Mouse (Mus musculus): ENCODE data around the gene Necab3. TPM values are rescaled to one million over a fixed set of nuclear protein-coding genes. Genes with fewer than 3 reads are reported as not detected.

Gene Necab3
- polyA plus RNA-seq, 2 experiments = 3.8 to 6.7 TPM

- peaks cover 20% of the 10 kb centered on the region; the same call in 1 of the 2 replicates for H3K36me3 ChIP-seq (ENCODE audit: control insufficient read depth, insufficient read depth, low read length)
- H3K27me3 ChIP-seq (ENCODE audit: control insufficient read depth, insufficient read depth, low read length) = no peaks in the 10 kb centered on the region
- H3K27ac ChIP-seq (replicated peaks; ENCODE audit: low read depth, low read length) = no peak overlapping the region
- WGBS = 49% methylated on average over 5 of the region's 5 CpGs
- peaks cover 29% of the 10 kb centered on the region for H3K4me1 ChIP-seq (ENCODE audit: control insufficient read depth, insufficient read depth, low read length)
- no peak overlapping the region for H3K4me2 ChIP-seq (replicated peaks; ENCODE audit: low read depth, low read length, severe bottlenecking)
- ATAC-seq (ENCODE audit: low FRiP score, low read depth) (no peak), DNase-seq (ENCODE audit: low spot score) (no peak)
- no peak for TF ChIP-seq POLR2A (IDR thresholded peaks at IDR 0.05; ENCODE audit: borderline replicate concordance, extremely low read depth, insufficient read depth, insufficient read length)
- no peak overlapping the region for H3K9ac ChIP-seq (ENCODE audit: low read depth, low read length, severe bottlenecking)
- H3K4me3 ChIP-seq (replicated peaks; ENCODE audit: low read length) = no peak overlapping the region
- H3K9me3 ChIP-seq (ENCODE audit: control insufficient read depth, low read length) = no peaks in the 10 kb centered on the region
Observed at GRCm38 (mm10) chr2:154557184-154557832, 1.4 kb downstream of the Necab3 start.

- Histone ChIP-seq H3K4me2 (replicated peaks; ENCODE audit: low read depth, low read length, severe bottlenecking) (no peak overlapping the region), H3K27me3 (ENCODE audit: control insufficient read depth, insufficient read depth, low read length) (peaks cover 8% of the 10 kb centered on the region), H3K36me3 (ENCODE audit: control insufficient read depth, insufficient read depth, low read length) (peaks cover 3% of the 10 kb centered on the region; the same call in 1 of the 2 replicates), H3K9ac (ENCODE audit: low read depth, low read length, severe bottlenecking) (no peak overlapping the region), H3K4me3 (replicated peaks; ENCODE audit: low read length) (no peak overlapping the region), H3K4me1 (ENCODE audit: control insufficient read depth, insufficient read depth, low read length) (peaks cover 37% of the 10 kb centered on the region), H3K9me3 (ENCODE audit: control insufficient read depth, low read length) (no peaks in the 10 kb centered on the region), H3K27ac (replicated peaks; ENCODE audit: low read depth, low read length) (no peak overlapping the region)
- 96% methylated on average over 5 of the region's 6 CpGs for WGBS
- no peak for ATAC-seq (ENCODE audit: low FRiP score, low read depth)
- no peak for DNase-seq (ENCODE audit: low spot score)
- no peak for TF ChIP-seq POLR2A (IDR thresholded peaks at IDR 0.05; ENCODE audit: borderline replicate concordance, extremely low read depth, insufficient read depth, insufficient read length)
Observed at GRCm38 (mm10) chr2:154555235-154555634, 3.5 kb downstream of the Necab3 start.

DNA sequence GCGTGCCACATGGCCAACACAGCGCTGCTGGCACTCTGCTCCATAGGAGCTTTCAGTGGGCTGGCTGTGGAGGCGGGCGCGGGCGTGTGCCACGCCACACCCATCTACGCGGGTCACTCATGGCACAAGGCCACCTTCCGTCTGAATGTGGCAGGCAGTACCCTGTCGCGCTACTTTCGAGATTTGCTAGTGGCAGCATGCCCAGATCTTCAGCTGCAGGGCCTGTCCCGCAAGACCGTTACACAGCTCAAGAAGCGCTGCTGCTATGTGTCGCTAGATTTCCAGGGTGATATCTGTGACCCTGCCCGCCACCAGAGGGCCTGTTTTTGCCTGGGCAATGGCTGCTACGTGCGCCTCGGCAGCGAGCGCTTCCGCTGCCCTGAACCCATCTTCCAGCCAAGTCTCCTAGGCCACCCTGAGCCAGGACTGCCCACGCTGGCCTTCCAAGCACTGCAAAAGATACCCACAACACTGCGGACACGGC, 6.2 kb downstream of the Necab3 start:
- Histone ChIP-seq H3K36me3 (ENCODE audit: control insufficient read depth, insufficient read depth, low read length) (no peaks in the 10 kb centered on the region), H3K27me3 (ENCODE audit: control insufficient read depth, insufficient read depth, low read length) (peaks cover 15% of the 10 kb centered on the region), H3K4me1 (ENCODE audit: control insufficient read depth, insufficient read depth, low read length) (peaks cover 26% of the 10 kb centered on the region), H3K9me3 (ENCODE audit: control insufficient read depth, low read length) (no peaks in the 10 kb centered on the region), H3K4me3 (replicated peaks; ENCODE audit: low read length) (peak overlapping the region; percentile 8; the same call in 1 of the 2 replicates), H3K9ac (ENCODE audit: low read depth, low read length, severe bottlenecking) (peak overlapping the region; percentile 21; the same call in 1 of the 2 replicates), H3K27ac (replicated peaks; ENCODE audit: low read depth, low read length) (no peak overlapping the region), H3K4me2 (replicated peaks; ENCODE audit: low read depth, low read length, severe bottlenecking) (peak overlapping the region; percentile 41)
- no peak for TF ChIP-seq POLR2A (IDR thresholded peaks at IDR 0.05; ENCODE audit: borderline replicate concordance, extremely low read depth, insufficient read depth, insufficient read length)
- DNase-seq (ENCODE audit: low spot score) (peak; percentile 52), ATAC-seq (ENCODE audit: low FRiP score, low read depth) (peak; percentile 42)
- WGBS = 19% methylated on average over 27 of the region's 27 CpGs

GRCm38 (mm10) chr2:154551927-154552326, 6.8 kb downstream of the Necab3 start:
- no peaks in the 10 kb centered on the region for H3K9me3 ChIP-seq (ENCODE audit: control insufficient read depth, low read length)
- no peak for DNase-seq (ENCODE audit: low spot score)
- peaks cover 15% of the 10 kb centered on the region for H3K27me3 ChIP-seq (ENCODE audit: control insufficient read depth, insufficient read depth, low read length)
- peak overlapping the region; percentile 21; the same call in 1 of the 2 replicates for H3K9ac ChIP-seq (ENCODE audit: low read depth, low read length, severe bottlenecking)
- peak overlapping the region; percentile 41 for H3K4me2 ChIP-seq (replicated peaks; ENCODE audit: low read depth, low read length, severe bottlenecking)
- no peaks in the 10 kb centered on the region for H3K36me3 ChIP-seq (ENCODE audit: control insufficient read depth, insufficient read depth, low read length)
- H3K4me1 ChIP-seq (ENCODE audit: control insufficient read depth, insufficient read depth, low read length) = peaks cover 21% of the 10 kb centered on the region
- TF ChIP-seq POLR2A (IDR thresholded peaks at IDR 0.05; ENCODE audit: borderline replicate concordance, extremely low read depth, insufficient read depth, insufficient read length) = no peak
- no peak for ATAC-seq (ENCODE audit: low FRiP score, low read depth)
- H3K4me3 ChIP-seq (replicated peaks; ENCODE audit: low read length) = peak overlapping the region; percentile 8; the same call in 1 of the 2 replicates
- H3K27ac ChIP-seq (replicated peaks; ENCODE audit: low read depth, low read length) = no peak overlapping the region
- 29% methylated on average over 21 of the region's 21 CpGs for WGBS

DNA sequence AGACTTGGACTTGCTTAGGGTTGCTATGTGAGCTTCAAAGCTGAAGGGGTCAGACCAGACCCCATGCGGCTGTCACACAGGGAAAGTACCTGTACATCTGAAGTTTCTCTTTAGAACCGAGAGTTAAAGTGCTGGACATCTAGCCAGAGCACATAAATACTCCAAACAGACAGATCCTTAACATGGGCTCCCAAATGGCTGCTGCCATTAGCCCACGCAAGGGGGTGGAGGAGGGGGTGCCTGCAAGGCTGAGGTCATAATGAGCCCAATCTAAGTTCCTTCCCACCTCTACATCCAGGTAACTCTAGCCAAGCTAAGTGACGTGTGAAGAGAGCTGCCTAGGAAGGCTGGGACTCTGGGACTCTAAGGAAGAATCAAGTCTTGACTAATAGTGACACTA, 7.2 kb downstream of the Necab3 start, which contains the start of gene Actl10:
Gene Actl10, plus strand, starts transcription at position 301 of the 400 bp plus-strand sequence.
- no peak for TF ChIP-seq POLR2A (IDR thresholded peaks at IDR 0.05; ENCODE audit: borderline replicate concordance, extremely low read depth, insufficient read depth, insufficient read length)
- Histone ChIP-seq H3K4me1 (ENCODE audit: control insufficient read depth, insufficient read depth, low read length) (peaks cover 19% of the 10 kb centered on the region), H3K4me2 (replicated peaks; ENCODE audit: low read depth, low read length, severe bottlenecking) (peak within 1 kb of the TSS; percentile 41), H3K27me3 (ENCODE audit: control insufficient read depth, insufficient read depth, low read length) (peaks cover 15% of the 10 kb centered on the region), H3K9me3 (ENCODE audit: control insufficient read depth, low read length) (no peaks in the 10 kb centered on the region), H3K9ac (ENCODE audit: low read depth, low read length, severe bottlenecking) (peak within 1 kb of the TSS; percentile 21; the same call in 1 of the 2 replicates), H3K36me3 (ENCODE audit: control insufficient read depth, insufficient read depth, low read length) (no peaks in the 10 kb centered on the region), H3K4me3 (replicated peaks; ENCODE audit: low read length) (peak within 1 kb of the TSS; percentile 8; the same call in 1 of the 2 replicates), H3K27ac (replicated peaks; ENCODE audit: low read depth, low read length) (no peak within 1 kb of the TSS)
- DNase-seq (ENCODE audit: low spot score) = no peak
- WGBS = 69% methylated on average over 4 of the region's 4 CpGs
- ATAC-seq (ENCODE audit: low FRiP score, low read depth) = no peak

Data from limb, embryonic 14.5 days (tissue).